Mouse (Mus musculus) E14TG2a.4 (cell line): ENCODE measurements around the gene Mettl7a2.
"Not testable (repeated sequence)": the region's sequence is repeated elsewhere in the genome, so short reads cannot be mapped to it uniquely, and the experiment has no call there.

Source experiments
- H3K27me3 ChIP-seq: 2 replicates; pipeline ENCODE4 v1.6.1; 2014; ENCODE audit warnings: low read length, control low read depth; ENCODE audit not compliant: insufficient read depth
- H3K36me3 ChIP-seq: 2 replicates; pipeline ENCODE4 v1.6.1; 2014; ENCODE audit warnings: low read length, control low read depth; ENCODE audit not compliant: insufficient read depth
- H3K4me1 ChIP-seq: replicated peaks from 2 replicates; pipeline ENCODE4 v1.6.1; 2014; ENCODE audit warnings: low read depth, low read length, control low read depth
- H3K4me3 ChIP-seq: replicated peaks from 2 replicates; pipeline ENCODE4 v1.5.1; 2014; ENCODE audit warnings: mild to moderate bottlenecking, low read length
- H3K9me3 ChIP-seq: 2 replicates; pipeline ENCODE4 v1.6.1; 2014; ENCODE audit warnings: low read length, control low read depth
- CTCF ChIP-seq: conservative IDR thresholded peaks from 2 replicates; pipeline ENCODE4 v1.5.1; 2014; ENCODE audit warnings: low read length
- NANOG ChIP-seq: IDR thresholded peaks from 2 replicates; pipeline ENCODE4 v1.6.1; 2014; ENCODE audit warnings: borderline replicate concordance, low read length, mixed read lengths
- POU5F1 ChIP-seq: IDR thresholded peaks from 2 replicates; pipeline ENCODE4 v1.6.1; 2014; ENCODE audit warnings: low read length, borderline replicate concordance

Gene Mettl7a2

DNA sequence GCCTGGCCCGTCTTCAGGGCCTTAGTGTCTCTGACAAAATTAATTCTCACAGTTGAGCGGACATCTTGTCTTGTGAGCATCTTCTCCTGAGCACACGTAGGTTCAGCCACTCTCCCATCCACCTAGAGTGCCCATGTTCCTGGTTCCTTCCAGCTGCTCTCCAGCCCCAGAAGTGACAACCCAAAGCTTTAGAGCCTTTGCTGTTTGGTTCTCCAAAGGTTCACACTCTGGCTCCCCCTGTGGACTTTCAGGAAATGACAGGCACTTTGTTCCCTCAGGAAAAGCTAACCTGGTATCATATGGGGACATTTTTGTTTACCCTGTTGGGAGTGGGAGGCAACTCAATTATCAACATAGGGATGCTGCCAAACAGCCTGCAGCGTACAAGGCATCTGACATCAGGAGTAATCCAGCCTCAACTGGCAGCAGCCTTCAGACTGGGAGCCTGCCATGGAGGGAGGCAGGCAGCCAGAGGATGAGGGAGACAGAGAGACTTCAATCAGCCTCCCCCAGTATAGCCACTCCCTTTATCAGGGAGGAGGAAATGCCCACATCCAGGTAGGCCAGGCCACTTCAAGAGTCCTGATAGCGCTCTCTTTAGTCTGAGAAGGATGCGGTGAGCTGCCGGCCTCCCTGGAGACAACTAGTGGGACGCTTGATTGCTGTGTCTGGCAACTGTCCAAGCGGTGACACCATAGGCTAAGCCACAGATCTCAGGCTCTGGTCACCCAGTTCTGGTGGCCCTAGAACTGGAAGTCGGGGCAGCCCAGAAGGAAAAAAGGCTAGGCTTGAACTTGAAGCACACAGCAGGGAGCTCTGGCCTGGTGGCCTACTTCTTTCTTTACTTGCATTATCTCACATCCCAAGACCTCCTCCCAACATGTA is 20.7 kb upstream of the Mettl7a2 start:
- H3K36me3 ChIP-seq, H3K4me3 ChIP-seq, H3K9me3 ChIP-seq, H3K4me1 ChIP-seq, H3K27me3 ChIP-seq: not testable (repeated sequence)
- peak; percentile 24 for TF ChIP-seq CTCF

DNA sequence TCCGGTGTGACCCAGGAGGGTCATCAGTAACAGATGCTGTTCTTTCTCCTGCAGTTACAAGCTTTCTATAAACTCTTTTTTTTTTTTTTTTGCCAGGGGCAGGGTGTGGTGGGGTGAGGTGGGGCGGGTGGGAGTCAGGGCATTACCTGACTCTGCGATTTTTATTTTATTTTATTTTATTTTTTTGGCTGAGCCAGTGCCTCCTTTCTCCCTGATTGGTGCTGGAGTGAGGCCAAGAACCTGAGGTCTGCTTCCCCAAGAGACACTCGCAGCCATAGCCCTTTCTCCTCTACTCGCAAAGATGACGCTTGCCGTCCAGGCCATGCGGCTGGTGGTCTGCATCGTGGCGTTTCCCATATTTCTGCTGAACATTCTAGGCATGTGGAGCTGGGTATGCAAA is 18.4 kb upstream of the Mettl7a2 start, which contains the start of gene Mettl7a3:
Gene Mettl7a3, plus strand, starts transcription at position 301 of the 400 bp plus-strand sequence.
- H3K9me3 ChIP-seq: no peaks in the 10 kb centered on the region
- H3K27me3 ChIP-seq: no peaks in the 10 kb centered on the region; the same call in 1 of the 2 replicates
- H3K4me3 ChIP-seq: no peak within 1 kb of the TSS
- no peak for TF ChIP-seq NANOG
- H3K36me3 ChIP-seq: no peaks in the 10 kb centered on the region
- peaks cover 4% of the 10 kb centered on the region for H3K4me1 ChIP-seq

DNA sequence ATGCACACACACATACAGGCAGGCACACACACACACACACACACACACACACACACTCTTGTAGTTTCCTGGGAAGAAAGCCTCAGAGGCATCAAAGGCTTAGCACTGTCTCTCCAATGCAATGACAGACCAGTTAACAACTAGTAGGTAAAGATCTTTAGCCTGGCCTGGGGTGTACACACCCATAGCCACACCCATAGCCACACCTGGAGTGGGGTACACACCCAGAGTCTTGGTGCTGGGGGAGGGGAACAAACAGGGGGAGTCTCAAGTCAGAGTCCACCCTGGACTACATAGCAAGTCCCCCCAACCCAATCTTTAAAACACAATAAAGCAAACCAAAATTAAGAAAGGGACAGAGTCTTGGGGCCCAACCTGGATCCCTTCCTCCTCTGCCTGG is 15.7 kb upstream of the Mettl7a2 start:
- H3K4me1 ChIP-seq, H3K4me3 ChIP-seq, H3K36me3 ChIP-seq, H3K27me3 ChIP-seq, H3K9me3 ChIP-seq: not testable (repeated sequence)

DNA sequence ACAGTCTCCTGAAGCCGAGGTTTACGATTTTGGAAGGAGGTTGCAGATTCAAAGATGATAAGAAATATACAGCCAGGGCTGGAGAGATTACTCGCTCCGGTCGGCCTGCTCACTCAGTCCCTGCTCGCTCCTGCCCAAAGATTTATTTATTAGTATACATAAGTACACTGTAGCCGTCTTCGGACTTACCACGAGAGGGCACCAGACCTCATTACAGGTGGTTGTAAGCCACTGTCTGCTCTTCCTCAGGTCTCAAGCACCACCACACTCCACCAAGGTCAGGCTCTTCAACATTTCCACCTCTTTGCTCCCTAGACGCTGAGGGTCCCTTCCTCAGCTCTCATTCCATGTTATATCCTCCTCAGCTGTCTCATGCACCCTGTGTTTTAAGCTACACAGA is 15.2 kb upstream of the Mettl7a2 start:
- H3K9me3 ChIP-seq, H3K4me1 ChIP-seq, H3K27me3 ChIP-seq, H3K36me3 ChIP-seq, H3K4me3 ChIP-seq: not testable (repeated sequence)

DNA sequence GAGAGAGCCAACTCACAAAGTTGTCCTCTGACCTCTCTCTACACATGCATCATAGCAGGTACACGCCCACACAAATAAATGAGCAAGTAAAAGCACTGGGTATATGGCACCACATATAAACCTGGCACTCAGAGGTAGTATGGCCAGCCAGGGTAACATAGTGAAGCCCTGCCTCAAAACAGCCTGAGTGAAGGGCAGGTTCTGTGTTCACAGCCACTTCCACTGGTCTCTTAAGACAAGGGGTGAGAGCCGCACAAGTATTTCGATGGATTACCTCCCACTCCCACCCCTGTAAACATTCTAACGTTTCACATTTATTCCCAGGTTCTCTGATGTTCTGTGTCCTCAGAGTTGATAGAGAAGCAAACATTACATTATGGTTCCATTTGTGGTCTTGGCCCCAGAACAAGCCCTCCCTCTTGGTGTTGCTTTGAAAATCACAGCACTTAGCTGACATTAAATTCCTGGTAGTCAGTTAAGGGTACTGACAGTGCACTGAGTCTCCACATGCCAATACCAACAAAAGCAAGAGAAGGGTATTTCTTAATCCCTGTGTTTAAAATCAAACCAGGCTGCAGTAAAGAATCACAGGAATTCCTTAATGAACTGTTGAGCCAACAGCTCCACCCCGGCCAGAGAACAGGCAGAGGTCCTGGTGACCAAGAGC is 11.6 kb upstream of the Mettl7a2 start:
- not testable (repeated sequence) for H3K9me3 ChIP-seq, H3K36me3 ChIP-seq, H3K4me3 ChIP-seq, H3K4me1 ChIP-seq, H3K27me3 ChIP-seq

DNA sequence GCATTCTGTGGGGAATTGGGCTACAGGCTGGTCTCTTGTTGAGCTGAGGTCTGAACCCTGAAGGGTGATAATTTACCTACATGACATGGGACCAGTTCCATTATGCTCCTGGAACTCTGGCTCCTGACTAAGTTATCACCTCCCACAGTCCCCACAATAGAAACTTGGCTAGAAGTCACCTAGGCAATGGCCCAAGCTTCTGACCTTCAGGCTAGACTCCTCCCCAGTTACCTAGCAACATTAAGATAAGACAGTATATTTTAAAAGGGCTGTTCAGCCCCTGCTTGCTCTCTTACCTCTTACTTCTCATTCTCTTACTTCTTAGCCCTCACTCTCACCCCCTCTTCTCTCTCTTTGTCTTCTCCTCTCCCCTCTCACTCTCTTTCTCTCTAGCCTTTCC is 7.5 kb upstream of the Mettl7a2 start:
- Histone ChIP-seq H3K27me3 (no peaks in the 10 kb centered on the region), H3K9me3 (no peaks in the 10 kb centered on the region), H3K36me3 (no peaks in the 10 kb centered on the region), H3K4me1 (peaks cover 23% of the 10 kb centered on the region), H3K4me3 (no peak overlapping the region)
- TF ChIP-seq CTCF (no peak), POU5F1 (no peak)

DNA sequence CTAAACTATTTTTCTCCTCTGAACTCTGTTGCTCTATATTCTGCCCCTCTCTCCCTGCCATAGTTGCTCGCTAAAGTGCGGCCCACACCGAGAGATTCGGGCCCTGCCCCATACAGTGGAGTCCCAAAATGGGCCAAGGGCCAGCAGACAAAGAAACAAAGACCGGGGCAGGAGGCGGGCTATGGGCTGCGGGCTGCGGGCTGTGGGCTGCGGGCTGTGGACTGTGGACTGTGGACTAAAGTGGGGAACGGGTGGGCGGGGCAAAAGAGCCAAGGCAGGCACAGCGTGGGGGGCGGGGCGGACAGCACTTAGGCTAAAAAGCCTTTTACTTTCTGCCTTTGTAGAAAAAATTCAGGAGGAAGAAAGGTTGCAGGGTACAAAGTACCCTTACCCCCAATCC is 6.2 kb upstream of the Mettl7a2 start:
- H3K4me1 ChIP-seq: peaks cover 23% of the 10 kb centered on the region
- no peaks in the 10 kb centered on the region for H3K36me3 ChIP-seq
- H3K4me3 ChIP-seq: peak overlapping the region; percentile 73
- H3K9me3 ChIP-seq: no peaks in the 10 kb centered on the region; the same call in 1 of the 2 replicates
- H3K27me3 ChIP-seq: no peaks in the 10 kb centered on the region
- no peak for TF ChIP-seq POU5F1
- TF ChIP-seq NANOG: no peak
- no peak for TF ChIP-seq CTCF

DNA sequence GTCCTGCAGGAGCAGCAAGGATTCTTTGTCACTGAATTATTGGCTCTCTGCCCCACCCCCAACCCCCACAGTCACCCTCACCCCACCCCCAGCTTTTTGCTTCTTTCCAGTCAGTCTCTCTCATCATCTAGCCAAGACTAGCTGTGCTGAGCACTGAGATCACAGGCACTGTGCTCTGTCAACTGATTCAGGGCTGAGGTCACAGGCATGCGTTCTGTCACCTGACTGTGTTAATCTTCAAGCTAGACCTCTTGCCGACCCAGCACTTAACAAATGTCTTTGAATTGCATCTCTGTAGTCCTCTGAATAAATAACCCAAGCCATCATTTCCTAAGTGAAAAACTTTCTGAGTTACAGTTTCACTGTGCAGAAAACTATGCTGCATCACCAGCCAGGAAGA is 3.5 kb upstream of the Mettl7a2 start:
- Histone ChIP-seq H3K36me3 (no peaks in the 10 kb centered on the region), H3K9me3 (no peaks in the 10 kb centered on the region; the same call in 1 of the 2 replicates), H3K4me1 (peaks cover 23% of the 10 kb centered on the region), H3K27me3 (peaks cover 3% of the 10 kb centered on the region; the same call in 1 of the 2 replicates), H3K4me3 (no peak overlapping the region)
- TF ChIP-seq POU5F1: no peak
- no peak for TF ChIP-seq NANOG
- TF ChIP-seq CTCF: no peak

DNA sequence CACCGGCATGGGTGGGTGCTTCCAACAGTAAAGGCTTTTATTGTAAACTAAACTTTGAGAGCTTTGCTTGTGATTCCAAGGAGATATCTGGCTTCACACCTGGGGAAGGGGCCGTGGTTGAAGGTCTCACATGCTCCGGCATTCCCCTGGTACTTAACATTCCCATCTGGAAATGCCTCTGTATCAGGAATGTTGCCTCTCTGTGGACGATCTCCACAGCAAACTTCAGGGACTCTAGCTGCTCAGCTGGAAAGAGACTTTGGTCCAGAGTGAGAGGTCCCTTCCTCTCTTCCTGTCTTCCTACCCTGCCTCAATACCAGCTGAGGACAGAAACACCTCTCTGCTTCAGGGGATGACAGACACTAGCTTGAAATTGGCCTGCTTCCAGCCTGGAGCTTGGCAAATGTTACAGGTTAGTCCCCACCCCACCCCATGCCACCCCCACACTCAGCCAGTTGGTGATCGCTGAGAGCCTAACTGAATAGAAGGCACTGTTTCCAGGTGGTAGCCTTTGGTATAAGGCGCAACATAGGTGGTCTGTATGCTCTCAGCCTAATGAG is 1.4 kb upstream of the Mettl7a2 start:
- no peak for TF ChIP-seq NANOG
- no peak for TF ChIP-seq POU5F1
- no peak for TF ChIP-seq CTCF
- peaks cover 16% of the 10 kb centered on the region for H3K4me1 ChIP-seq
- no peak overlapping the region for H3K4me3 ChIP-seq
- no peaks in the 10 kb centered on the region for H3K36me3 ChIP-seq
- no peaks in the 10 kb centered on the region; the same call in 1 of the 2 replicates for H3K9me3 ChIP-seq
- peaks cover 3% of the 10 kb centered on the region; the same call in 1 of the 2 replicates for H3K27me3 ChIP-seq

DNA sequence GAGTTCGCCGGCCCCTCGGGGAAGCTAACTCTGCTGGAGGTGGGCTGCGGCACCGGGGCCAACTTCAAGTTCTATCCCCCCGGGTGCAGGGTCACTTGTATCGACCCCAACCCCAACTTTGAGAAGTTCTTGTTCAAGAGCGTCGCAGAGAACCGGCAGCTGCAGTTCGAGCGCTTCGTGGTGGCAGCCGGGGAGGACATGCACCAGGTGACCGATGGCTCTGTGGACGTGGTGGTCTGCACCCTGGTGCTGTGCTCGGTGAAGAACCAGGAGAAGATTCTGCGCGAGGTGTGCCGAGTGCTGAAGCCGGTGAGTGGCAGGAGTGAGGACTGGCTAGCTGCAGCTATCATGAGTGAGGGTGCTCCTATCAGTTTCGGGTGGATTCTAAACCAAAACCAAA is 399 bp downstream of the Mettl7a2 start:
- H3K9me3 ChIP-seq, H3K36me3 ChIP-seq, H3K27me3 ChIP-seq: not testable (repeated sequence)
- peaks cover 11% of the 10 kb centered on the region for H3K4me1 ChIP-seq
- H3K4me3 ChIP-seq: 0 out of 2 replicates have a peak overlapping the region, but pooled peaks have one; percentile 20
